Mouse (Mus musculus) ZHBTc4 (cell line): ENCODE results near the gene Phyhipl.

Source experiments
- DNase-seq: peaks from one replicate; pipeline ENCODE4 v3.0.0-alpha.2; 2011; ENCODE audit warnings: low read depth, low spot score

The Phyhipl gene

GRCm38 (mm10) chr10:70655828-70656227, at the start of gene Phyhipl:
Phyhipl (minus strand) TSS chr10:70655965.
- DNase-seq, result no peak

DNA sequence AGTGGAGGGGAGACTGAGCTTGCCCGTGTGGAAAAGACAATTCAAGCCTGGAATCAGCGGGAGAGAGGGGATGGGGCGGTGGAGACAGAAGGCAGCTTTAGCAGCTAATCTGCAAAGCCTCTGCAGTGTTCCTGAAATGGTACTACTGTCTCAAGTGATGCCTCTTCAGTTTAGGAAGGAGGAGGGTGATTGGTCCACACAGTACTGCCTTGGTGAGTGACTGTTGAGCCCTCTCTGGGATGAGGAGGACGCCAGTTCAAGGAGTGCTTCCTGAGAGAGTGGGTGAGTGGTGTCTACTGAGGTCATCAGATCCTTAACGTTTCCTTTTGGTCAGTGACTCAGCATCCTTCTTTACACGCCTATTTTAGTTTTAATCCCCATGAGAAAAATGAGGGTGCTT, 47.4 kb upstream of the Phyhipl start:
- no peak for DNase-seq

- no peak for DNase-seq
Observed at GRCm38 (mm10) chr10:70699581-70699980, 43.8 kb upstream of the Phyhipl start.

DNA sequence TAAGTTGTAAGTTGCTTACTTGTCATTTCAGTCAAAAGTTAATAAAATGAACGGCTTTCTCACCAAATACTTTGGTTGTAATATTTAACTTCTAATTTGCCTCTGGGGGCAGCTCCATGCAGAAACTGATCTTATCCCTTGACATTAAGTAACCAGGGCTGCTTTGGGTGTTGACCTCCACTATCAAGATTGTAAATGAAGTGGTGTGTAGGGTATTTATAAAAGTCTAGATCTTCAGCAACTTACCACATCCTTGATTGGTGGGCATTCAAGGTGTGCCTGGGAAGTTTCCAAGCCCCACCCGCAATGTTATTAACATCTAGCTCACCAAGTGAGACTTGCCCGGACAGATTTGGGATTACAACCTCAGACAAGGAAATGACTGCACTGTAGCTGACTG, 42.2 kb upstream of the Phyhipl start:
- DNase-seq, result peak; percentile 34

GRCm38 (mm10) chr10:70696748-70697585, 41.2 kb upstream of the Phyhipl start:
- peak; percentile 42 for DNase-seq

- no peak for DNase-seq
Observed at GRCm38 (mm10) chr10:70689346-70689745, 33.6 kb upstream of the Phyhipl start.

GRCm38 (mm10) chr10:70688881-70689280, 33.1 kb upstream of the Phyhipl start:
- DNase-seq, result no peak

DNA sequence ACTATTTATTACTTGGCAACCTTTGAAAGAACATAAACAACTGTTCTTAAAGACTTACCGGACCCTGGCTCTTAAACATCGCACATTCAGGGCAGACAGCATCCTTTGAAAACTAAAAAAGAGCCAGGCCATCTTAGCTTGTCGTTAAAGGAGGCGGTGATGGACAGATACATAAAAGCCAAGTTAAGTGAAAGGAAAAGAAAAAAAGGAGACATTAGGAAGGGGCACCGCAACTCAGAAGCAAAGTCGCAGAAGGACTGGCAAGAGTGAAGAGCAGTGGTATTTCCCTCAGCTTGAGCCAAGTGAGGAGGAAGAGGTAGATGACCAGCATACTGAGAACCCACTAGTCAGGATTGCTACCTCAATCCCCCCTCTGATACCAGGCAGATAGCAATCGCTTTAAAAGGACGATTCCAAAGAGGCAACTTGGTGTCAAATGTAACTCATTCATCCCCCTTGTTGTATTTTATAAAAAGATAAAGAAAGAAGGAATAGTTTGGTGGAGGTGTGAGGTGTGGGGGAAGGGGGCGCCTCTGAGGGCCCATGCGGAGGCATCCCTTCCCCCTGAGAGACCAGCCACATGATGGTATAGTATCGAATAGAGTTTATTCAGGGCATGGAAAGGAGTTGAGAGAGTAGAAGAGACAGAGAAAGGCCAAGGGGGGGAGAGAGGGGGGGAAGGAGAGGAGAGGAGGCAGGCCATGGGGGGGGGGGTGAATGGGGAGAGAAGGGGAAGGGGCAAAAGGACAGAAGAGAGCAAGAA, 31.4 kb upstream of the Phyhipl start:
- no peak for DNase-seq

- peak; percentile 38 for DNase-seq
Observed at GRCm38 (mm10) chr10:70686505-70686904, 30.7 kb upstream of the Phyhipl start.

- no peak for DNase-seq
Observed at GRCm38 (mm10) chr10:70683508-70683907, 27.7 kb upstream of the Phyhipl start.

DNA sequence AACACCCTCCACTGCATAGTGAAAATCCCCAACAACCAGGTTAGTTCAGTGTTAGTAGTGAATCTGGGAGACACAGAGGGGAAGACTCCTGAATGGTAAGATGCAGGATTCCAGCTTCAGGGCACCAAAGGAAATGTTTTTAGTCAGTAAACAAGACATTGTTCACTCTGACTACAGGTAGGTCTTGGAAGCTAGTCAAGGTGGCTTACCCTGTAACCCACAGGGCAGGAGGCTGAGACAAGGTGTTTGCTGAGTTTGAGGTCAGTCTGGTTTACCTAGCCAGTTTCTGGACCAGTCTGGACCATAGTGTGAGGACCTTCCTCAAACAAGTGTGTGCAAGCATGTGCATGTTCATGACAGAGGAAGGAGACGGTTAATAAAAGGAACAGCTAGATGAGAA, 22.2 kb upstream of the Phyhipl start:
- DNase-seq, result no peak

DNA sequence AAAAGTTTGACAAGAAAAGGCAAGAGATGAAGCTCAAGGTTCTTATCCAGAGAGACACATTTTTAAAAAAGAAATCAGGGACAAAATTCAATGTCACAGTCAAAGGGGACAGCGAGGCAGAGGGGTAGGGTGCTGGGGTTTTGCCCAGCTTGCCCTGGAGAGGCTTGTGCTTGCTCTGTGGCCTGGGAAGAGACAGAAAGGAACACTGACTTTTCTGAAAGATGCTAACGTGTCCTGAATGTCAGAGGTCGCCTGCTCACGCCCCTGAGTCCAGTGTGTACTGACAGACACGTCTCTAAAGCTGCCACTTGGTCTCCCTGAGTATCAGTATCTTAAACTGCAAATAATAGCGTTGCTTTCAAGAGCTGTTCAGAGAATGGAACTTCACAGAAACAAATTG, 507 bp upstream of the Phyhipl start:
- DNase-seq, result no peak

- DNase-seq, result no peak
Observed at GRCm38 (mm10) chr10:70654655-70655054, 1.1 kb downstream of the Phyhipl start.

GRCm38 (mm10) chr10:70654139-70654538, 1.6 kb downstream of the Phyhipl start:
- DNase-seq, result no peak

- DNase-seq, result no peak
Observed at GRCm38 (mm10) chr10:70651769-70652648, 3.8 kb downstream of the Phyhipl start.

DNA sequence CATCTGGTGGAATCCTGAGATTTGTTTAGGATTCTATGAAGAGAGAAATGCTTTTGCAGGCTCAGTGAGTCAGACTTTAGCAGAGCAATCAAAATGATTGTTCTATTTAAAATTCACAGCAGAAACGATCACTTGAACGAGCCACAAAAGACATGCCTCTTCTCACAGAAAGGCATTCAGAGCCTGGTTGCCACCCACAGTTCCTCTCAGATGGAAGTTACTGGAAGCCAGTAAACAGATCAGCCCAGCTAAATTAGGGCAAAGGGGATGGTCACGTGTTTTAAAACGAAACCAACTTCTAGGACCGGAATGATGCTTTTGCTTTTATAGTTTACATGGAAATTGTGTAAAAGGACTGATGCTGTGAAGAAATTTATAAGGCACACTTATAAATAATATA, 6.9 kb downstream of the Phyhipl start:
- no peak for DNase-seq

- no peak for DNase-seq
Observed at GRCm38 (mm10) chr10:70643131-70643530, 12.6 kb downstream of the Phyhipl start.

DNA sequence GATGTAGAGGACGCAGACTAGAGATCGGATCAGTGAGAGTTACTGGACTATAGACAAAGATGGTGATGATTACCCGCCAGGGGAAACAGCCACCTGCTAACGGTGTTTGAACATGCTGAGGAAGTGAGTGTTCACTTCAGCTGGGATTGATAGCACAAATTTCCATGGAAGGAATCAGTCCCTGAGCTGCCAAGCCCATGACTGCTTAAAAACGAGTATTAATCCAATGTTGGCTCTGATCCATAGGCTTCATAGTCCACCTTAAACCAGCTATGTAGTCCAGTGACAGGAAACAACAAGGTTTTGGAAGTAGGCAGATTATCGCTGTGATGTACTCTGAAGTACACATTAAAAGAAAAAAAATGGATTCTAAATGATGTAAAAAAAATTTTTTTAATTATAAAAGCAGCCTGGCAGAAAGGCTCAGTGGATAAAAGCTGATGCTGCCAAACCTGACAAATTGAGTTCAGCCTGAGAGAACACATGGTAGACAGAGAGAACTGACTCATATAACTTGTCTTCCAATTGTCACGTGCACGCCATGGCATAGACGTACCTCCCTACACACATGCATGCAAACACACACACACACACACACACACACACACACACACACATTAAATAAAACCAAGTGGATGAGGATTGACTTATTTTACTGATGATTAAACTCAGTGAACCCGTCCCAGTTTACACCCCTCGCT, 14.7 kb downstream of the Phyhipl start:
- no peak for DNase-seq

DNA sequence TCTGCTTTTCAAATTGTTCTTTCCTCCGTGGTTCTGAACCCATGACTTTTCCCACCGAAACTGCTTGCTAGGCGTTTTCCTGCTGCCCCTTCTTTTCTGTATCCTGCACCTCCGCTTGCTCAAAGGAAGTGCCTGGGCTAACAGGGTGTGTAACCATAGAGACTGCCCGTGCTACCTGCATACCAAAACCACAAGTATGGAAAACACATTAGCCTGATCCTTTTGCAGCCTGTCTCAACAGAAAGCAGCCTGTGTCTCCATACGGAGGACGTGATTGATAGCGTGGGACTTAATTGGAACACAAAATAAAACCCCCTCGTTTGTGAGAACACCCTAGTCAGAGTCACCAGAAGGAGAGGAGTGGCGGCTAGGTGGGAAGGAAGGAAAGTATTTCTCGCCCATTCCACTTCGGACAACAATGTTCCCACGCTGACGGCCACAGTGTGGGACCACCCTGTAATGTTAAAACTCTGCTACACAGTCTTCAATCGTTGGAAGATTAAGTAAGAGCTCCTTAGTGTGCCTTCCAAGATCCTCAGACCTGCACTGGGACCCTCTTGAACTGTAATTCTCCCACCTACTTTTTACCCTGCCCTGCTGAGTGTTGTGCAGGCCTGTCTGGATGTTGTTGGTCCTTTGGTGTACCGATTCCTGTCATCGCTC, 15.6 kb downstream of the Phyhipl start:
- peak; percentile 29 for DNase-seq

- DNase-seq, result no peak
Observed at GRCm38 (mm10) chr10:70637640-70638328, 18.0 kb downstream of the Phyhipl start.
